Mouse (Mus musculus) layer of hippocampus, postnatal 14 days (tissue): ENCODE measurements around the gene 9530003J23Rik. TPM values are rescaled to one million over a fixed set of nuclear protein-coding genes. Genes with fewer than 3 reads are reported as not detected.
"Not testable (repeated sequence)": the region's sequence is repeated elsewhere in the genome, so short reads cannot be mapped to it uniquely, and the experiment has no call there.

Experiments
- DNase-seq, 2 experiments: peaks; one replicate each; pipeline ENCODE4 v3.0.0; 2021 to 2022; ENCODE audit warnings: low spot score in 2 of 2, mixed read lengths in 1 of 2
- total RNA-seq, 2 experiments: library from RNA; stranded (reverse); gene quantifications; 2 replicates each; pipeline ENCODE4 v1.2.3; 2021

9530003J23Rik gene
- total RNA-seq, 2 experiments from 2014 or later, result not detected

DNA sequence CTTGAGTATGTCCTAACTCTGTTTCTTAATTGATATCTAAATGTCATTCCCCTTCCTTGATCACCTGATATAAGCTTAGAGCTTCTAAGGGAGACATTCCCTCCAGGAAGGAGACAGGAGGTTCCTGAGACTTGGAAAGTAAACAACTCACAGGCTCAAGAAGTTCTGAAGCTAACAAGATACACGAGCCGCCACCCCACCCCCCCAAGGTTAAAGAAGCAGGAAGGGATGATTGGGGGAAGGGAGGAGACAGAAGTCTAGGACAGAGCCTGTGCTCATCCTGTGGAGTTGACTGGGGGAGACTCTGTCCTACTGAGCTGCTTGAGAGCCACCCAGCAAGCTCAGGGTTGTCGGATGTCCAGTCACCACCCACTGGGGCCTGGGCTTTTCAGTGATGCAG, 12.5 kb downstream of the 9530003J23Rik start:
- no peak for DNase-seq

DNA sequence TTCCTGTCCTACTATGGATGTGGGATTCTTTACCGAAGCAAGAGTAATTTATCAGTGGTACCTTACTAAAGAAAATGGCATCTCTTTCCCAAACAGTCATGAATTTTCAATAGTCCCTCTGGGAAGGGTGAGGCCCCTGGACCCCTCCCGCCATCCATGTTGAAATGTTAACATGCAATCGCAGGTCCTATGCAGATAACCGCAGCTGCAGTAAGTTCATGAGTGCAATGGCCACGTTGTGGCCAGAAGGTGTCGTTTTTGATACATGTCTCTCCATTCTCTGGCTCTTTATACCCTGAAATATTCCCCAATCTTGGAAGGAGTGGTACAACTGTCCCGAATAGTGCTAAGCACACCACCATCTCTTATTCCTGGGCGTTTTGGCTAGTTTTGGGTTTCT, 13.4 kb downstream of the 9530003J23Rik start:
- no peak for DNase-seq

- DNase-seq, result peak; percentile 95 to 99
Measured at GRCm38 (mm10) chr10:117224102-117224990, 14.2 kb downstream of the 9530003J23Rik start, which contains the start of gene Yeats4. Yeats4 (minus strand) TSS chr10:117224507.

DNA sequence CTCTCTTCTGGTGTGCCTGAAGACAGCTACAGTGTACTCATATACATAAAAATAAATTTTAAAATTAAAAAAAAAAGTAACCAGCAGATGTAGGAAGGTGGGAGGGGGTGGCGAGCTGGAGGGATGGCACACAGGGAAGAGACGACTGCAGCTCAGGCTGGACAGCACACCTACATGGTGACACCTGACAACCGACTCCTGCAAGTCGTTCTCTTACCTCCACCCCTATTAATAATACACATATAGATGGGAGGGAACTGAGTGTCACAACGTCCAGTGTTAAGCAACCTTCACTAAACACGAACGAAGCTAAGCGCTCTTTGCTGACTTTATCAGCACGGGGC, 14.8 kb downstream of the 9530003J23Rik start:
- DNase-seq, result no peak

DNA sequence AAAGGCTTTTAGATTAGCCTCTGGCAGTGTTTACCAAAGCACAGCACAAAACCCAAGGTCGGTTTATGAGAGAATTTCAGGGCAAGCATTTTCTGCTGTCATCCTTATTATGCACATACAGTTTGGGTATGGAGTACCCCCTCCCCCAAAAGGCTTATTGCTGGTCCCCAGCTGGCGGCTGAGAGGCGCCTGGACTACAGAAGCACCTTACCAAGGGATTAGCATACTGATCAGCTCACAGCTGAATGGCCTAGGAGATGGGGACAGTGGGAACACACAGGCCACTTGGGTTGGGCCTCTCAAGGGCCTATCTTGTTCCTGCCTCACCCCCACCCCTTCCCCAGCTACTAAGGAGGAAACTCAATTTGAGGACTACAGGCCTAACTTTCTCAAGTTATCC, 15.7 kb downstream of the 9530003J23Rik start:
- no peak for DNase-seq

GRCm38 (mm10) chr10:117218351-117218750, 20.2 kb downstream of the 9530003J23Rik start:
- no peak for DNase-seq

DNA sequence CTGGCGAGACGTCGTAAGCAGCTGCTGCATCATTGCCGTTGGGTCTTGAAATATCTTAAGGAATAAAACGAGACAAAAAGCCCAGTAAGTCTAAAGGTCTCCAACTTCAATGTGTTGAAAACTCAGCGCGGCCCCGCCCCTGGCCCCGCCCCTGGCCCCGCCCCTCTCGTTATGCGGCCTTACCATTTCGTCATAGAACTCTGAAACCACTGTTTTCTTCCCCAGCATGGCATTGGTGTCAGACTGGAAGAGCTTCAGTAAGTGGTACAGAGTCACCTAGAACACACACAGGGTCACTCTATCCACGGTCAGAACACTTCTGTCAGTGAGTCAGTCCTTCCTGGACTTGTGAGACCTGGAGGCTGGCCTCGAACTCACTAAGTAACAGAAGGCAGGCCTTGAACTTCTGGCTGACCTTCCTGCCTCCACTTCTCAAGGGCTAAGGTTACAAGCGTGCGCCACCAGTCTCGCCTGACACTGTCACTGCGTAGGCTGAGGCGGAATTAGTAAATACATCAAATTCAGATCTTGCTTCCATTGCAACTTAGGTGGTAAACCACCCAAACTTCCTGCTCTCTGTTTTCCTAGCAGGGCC, 21.2 kb downstream of the 9530003J23Rik start:
- DNase-seq, result no peak

DNA sequence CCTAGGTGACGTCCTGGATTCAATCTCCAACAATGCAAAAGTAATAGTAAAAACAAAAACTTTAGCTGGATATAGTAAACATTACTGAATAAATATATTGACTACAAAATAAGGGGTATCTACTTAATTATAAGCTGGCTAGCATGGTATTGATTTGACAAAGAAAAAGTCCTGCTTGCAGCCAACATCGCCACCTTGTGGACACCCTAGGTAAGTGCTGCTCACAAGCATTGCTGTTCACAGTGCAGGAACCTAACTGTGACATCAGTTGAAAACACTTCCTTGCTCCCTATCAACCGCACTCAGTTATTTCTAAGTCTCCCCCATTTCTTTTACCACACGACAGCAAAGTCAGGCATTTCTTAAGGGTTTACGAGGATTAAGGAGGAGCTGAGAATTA, 21.7 kb downstream of the 9530003J23Rik start:
- peak; percentile 28 to 43 for DNase-seq

GRCm38 (mm10) chr10:117216132-117216495, 22.4 kb downstream of the 9530003J23Rik start:
- no peak for DNase-seq

DNA sequence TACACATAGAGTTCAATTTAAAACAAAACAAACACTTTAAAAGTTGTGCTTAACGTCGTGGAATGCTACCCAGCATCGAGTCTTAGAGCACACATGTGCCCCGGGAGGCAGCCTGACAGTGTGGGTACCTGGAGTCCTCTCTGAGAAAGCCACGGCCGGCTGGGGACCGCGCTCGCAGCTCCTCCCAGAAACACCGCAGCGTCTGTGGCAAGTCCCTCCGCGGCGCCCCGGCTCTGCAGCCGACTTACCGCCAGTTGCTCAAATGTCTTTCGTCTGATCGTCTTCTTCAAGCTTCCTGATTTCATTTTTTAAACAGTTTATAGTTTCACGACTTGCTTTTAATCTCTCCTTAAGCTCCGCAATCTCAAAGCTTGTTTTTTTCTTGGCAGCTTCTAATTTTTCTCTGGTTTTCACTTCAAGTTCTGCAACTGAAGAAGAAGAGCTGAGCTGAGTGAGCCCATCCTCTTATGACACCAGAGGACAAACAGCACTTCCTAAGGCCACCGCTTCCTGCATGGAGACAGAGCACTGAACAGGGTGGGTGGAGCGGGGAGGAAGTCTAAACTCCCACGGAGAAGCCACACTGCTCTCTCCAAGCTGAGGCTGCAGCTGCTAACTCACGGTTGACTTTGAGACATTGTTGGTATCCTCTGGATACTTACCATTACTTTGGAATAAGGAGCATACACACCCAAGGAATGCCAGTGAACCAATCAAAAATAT, 22.9 kb downstream of the 9530003J23Rik start:
- no peak for DNase-seq

- DNase-seq, result no peak
Measured at GRCm38 (mm10) chr10:117211023-117211422, 27.5 kb downstream of the 9530003J23Rik start.

DNA sequence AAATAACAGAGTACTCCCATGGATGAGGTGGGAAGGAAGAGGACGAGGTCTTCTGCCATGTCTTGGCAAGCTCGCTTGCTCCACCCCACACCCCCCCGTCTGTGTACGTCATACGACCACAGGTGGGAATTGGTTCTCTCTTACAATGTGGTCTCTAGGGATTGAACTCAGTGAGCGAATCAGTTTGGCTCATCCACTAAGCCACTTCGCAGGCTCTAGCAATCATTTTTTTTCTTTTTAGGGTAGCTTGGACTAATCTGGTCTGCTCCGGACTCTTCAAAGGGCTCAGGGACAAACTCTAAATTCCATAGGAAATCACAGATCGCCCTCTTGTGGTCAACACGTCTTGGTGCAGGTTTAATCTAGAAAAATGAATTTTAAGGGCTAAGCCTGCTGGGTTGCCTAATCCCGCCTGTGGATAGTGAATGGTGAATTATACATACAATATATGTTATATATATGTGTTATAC, 29.0 kb downstream of the 9530003J23Rik start:
- peak; percentile 21 to 74 for DNase-seq

- DNase-seq, result not testable (repeated sequence)
Measured at GRCm38 (mm10) chr10:117208787-117209186, 29.7 kb downstream of the 9530003J23Rik start.

DNA sequence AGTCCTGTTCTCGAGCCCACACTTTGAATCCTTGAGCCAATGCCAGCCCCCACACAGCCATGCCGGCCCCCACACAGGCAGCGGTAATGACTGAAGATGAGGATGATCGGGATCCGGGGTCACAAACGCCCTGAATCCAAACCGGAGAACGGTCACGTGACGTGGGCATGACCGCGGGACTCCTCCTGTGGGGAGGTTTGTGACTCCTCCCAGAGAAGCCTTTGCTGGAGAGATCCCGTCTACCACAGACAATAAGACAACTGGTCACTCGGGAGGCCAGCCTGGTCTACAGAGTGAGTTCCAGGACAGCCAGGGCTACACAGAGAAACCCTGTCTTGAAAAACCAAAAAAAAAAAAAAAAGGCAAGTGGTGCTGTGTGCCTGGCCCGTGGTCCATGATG, 30.3 kb downstream of the 9530003J23Rik start:
- DNase-seq, result no peak

GRCm38 (mm10) chr10:117206070-117206469, 32.4 kb downstream of the 9530003J23Rik start:
- no peak for DNase-seq

GRCm38 (mm10) chr10:117203558-117203981, 34.9 kb downstream of the 9530003J23Rik start:
- DNase-seq, result no peak

GRCm38 (mm10) chr10:117202981-117203557, 35.4 kb downstream of the 9530003J23Rik start:
- no peak for DNase-seq

- no peak for DNase-seq
Measured at GRCm38 (mm10) chr10:117199701-117200100, 38.8 kb downstream of the 9530003J23Rik start.

- DNase-seq, result no peak
Measured at GRCm38 (mm10) chr10:117196696-117197095, 41.8 kb downstream of the 9530003J23Rik start.

- DNase-seq, result no peak
Measured at GRCm38 (mm10) chr10:117195748-117196147, 42.8 kb downstream of the 9530003J23Rik start.

- no peak for DNase-seq
Measured at GRCm38 (mm10) chr10:117195005-117195404, 43.5 kb downstream of the 9530003J23Rik start.
